Mouse (Mus musculus): ENCODE measurements around the gene Jmjd6. TPM values are rescaled to one million over a fixed set of nuclear protein-coding genes. Genes with fewer than 3 reads are reported as not detected.

The Jmjd6 gene
- polyA plus RNA-seq (2016; fragmentation: Nextera tagmentation; extraction: Ambion mirVana), result 84.5 and 86.2 TPM in 2 replicates

DNA sequence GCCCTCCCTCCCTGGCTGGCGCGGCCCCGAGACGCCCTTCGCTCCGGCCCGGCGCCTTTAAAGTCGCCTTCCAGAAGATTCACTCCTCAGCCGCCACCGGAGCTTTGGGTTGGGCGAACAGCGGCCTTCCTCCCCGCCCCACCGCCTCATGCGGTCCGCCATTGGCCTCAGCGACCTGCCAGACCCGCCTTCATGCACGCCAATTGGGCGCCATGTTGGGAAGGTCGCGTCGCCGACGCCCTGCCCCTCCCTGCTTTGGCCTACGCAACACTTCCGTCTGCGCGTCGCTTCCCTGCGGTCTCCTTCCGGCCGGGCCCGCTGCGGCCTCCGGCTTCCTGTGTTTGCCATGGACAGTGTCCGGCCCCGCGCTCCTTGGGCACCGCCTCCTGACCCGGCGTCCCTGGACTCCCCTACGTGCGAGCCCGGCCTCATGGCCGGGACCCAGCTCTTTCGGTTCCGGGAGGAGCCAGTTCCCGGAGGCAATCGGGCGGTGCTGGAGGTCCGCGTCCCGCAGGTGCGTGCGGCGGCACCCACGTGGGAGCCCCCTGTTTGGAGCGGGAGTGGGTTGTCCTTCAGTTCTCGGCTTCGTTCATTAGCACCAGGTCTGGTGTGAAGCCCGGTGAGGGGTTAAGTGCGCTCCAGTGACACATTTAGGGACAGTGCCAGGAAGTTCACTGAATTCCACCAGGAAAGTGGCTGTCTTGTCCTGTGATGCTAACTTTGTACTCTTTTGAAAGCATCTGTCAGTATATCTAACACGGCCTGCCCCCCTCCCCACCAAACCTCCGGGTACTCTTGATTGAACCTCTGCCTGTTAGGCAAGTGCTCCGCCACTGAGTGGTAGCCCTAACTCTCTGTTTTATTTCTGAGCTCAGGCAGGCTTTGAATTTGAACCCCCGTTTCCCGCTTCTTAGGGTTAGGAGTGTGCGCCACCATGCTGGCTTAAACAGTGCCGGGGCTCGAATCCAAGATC lies at the start of gene Jmjd6, which contains the start of gene Mettl23:
Jmjd6 (minus strand) TSS at position 189 of the 973 bp plus-strand sequence.
Mettl23 (plus strand) TSS at position 18 of the 973 bp plus-strand sequence.
- under 1% methylated on average over 72 of the region's 72 CpGs for WGBS
- peaks cover 53% of the 10 kb centered on the region for H3K36me3 ChIP-seq
- H3K9ac ChIP-seq (replicated peaks), result peak within 1 kb of the TSS; percentile 86
- H3K4me3 ChIP-seq (replicated peaks), result peak within 1 kb of the TSS; percentile 80
- H3K4me2 ChIP-seq, result peak within 1 kb of the TSS; percentile 86
- H3K27me3 ChIP-seq, result no peaks in the 10 kb centered on the region
- peaks cover 32% of the 10 kb centered on the region for H3K4me1 ChIP-seq (replicated peaks)
- peak; percentile 94 for ATAC-seq (ENCODE audit: insufficient number of reproducible peaks, insufficient read depth, low FRiP score, low TSS enrichment, low read depth)
- no peaks in the 10 kb centered on the region for H3K9me3 ChIP-seq
- H3K27ac ChIP-seq, result peak within 1 kb of the TSS; percentile 98

DNA sequence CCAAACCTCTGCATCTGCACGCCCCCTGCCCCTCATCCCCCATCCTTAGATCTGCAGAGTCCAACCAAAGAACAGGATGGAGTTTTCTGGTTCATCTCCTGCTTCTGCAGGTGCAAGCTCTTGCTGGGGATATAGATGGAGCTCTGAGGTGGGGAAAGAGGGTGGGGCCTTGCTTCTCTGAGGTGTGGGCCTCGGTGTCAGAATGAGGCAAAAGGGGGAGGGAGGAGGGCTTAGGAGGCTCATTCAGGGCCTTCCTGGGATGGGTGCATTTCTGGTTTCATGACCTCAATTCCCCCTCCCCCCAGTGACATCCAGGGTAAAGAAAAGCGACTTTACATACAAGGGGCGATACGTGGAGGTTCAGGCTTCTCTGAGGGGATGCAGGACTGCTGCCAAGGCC lies 43.9 kb upstream of the Jmjd6 start:
- Histone ChIP-seq H3K27ac (no peak overlapping the region), H3K4me1 (replicated peaks) (peaks cover 10% of the 10 kb centered on the region), H3K4me2 (no peak overlapping the region), H3K9me3 (no peaks in the 10 kb centered on the region), H3K9ac (replicated peaks) (no peak overlapping the region), H3K36me3 (no peaks in the 10 kb centered on the region), H3K4me3 (replicated peaks) (no peak overlapping the region), H3K27me3 (peaks cover 19% of the 10 kb centered on the region)
- ATAC-seq (ENCODE audit: insufficient number of reproducible peaks, insufficient read depth, low FRiP score, low TSS enrichment, low read depth), result no peak
- WGBS, result 53% methylated on average over 5 of the region's 5 CpGs

DNA sequence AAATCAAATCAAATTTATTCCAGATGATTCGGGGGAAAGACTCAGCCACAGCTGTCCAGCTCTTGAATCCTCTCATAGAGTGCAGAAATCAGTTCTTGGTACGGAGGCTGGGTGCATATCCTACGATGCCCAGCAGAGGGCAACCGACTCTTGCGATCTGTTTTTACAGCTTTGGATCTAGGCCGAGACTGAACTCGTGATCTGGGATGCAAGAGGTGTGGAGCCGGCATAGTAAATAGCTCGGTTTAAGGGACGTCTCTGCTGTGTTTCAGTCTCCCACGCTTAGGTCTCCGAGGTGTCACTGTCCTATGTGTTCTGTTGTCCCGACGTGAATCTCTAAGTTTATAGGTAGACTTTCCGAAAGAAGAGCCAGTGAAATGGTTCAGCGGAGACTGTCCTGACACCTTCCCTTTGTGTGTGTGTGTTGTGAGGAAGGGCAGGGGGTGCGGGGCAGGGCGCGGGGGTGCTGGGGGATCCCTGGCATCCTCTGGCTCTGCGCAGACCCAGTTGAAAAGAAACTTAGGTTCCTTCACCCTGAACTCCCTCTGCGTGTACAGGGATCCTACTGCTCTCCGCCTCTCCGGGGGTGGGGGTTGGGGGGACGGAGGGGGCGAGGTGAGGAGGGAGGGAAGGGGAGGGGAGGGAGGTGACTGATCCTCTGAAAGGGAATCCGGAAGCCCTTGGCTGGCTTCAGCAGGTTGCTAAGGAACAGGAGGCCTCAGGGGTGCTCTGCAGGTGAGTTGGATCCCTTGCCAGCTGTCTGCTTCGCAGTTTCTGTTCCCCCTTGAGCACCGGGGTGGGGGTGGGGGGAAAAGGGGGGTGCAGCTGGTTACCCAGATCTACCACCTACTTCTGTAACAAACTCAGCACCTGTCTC lies 42.3 kb upstream of the Jmjd6 start:
- H3K36me3 ChIP-seq, result no peaks in the 10 kb centered on the region
- peaks cover 19% of the 10 kb centered on the region for H3K27me3 ChIP-seq
- peak overlapping the region; percentile 27 for H3K4me3 ChIP-seq (replicated peaks)
- H3K9ac ChIP-seq (replicated peaks), result peak overlapping the region; percentile 40; the same call in 1 of the 2 replicates
- H3K4me1 ChIP-seq (replicated peaks), result peaks cover 10% of the 10 kb centered on the region
- H3K4me2 ChIP-seq, result peak overlapping the region; percentile 51
- 2% methylated on average over 27 of the region's 28 CpGs for WGBS
- no peak overlapping the region for H3K27ac ChIP-seq
- no peaks in the 10 kb centered on the region for H3K9me3 ChIP-seq
- ATAC-seq (ENCODE audit: insufficient number of reproducible peaks, insufficient read depth, low FRiP score, low TSS enrichment, low read depth), result peak; percentile 54; the same call in 1 of the 2 replicates

DNA sequence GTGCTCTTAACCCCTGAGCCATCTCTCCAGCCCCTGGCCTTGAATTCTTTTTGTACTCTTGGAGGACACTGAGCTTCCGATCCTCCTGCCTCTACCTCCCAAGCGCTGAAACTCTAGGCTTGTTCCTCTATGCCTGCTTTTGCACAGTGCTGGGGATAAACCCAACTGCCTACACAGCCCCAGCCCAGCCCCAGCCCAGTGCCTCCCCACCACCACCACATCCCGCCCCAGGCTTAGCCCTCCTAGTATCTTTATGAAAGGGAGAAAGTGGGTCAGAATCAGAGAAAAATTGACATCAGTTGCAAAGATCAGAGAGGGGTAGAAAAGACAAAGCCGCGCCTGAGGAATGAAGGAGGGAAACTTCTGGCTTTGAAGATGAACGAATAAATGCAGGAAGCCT lies 40.8 kb upstream of the Jmjd6 start:
- Histone ChIP-seq H3K9ac (replicated peaks) (no peak overlapping the region), H3K36me3 (no peaks in the 10 kb centered on the region), H3K9me3 (no peaks in the 10 kb centered on the region), H3K4me1 (replicated peaks) (no peaks in the 10 kb centered on the region; the same call in 1 of the 2 replicates), H3K4me3 (replicated peaks) (no peak overlapping the region), H3K27me3 (peaks cover 19% of the 10 kb centered on the region), H3K4me2 (no peak overlapping the region), H3K27ac (no peak overlapping the region)
- no peak for ATAC-seq (ENCODE audit: insufficient number of reproducible peaks, insufficient read depth, low FRiP score, low TSS enrichment, low read depth)
- WGBS, result 86% methylated on average over 6 of the region's 6 CpGs

DNA sequence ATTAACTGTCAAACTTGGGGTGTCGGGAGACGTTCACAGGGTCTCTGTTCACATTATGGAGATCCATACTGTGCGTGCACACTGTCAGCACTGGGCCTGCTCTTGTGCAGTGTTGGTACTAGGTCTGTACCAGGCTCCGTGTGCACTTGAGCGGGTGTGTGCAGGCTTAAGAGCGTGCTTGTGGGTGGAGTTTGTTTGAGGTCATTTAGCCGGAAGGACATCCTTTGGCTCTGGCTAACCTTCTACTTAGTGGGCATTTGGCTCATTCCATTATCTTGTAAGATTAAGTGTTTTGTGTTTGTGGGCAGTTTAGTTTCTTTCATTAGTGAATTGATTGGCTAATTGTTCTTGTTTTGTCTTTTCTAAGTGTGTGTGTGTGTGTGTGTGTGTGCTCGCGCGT lies 39.2 kb upstream of the Jmjd6 start:
- Histone ChIP-seq H3K4me3 (replicated peaks) (no peak overlapping the region), H3K9ac (replicated peaks) (no peak overlapping the region), H3K36me3 (no peaks in the 10 kb centered on the region), H3K4me1 (replicated peaks) (no peaks in the 10 kb centered on the region; the same call in 1 of the 2 replicates), H3K9me3 (no peaks in the 10 kb centered on the region), H3K27ac (no peak overlapping the region), H3K4me2 (no peak overlapping the region), H3K27me3 (peaks cover 13% of the 10 kb centered on the region)
- 79% methylated on average over 10 of the region's 10 CpGs for WGBS
- no peak for ATAC-seq (ENCODE audit: insufficient number of reproducible peaks, insufficient read depth, low FRiP score, low TSS enrichment, low read depth)

DNA sequence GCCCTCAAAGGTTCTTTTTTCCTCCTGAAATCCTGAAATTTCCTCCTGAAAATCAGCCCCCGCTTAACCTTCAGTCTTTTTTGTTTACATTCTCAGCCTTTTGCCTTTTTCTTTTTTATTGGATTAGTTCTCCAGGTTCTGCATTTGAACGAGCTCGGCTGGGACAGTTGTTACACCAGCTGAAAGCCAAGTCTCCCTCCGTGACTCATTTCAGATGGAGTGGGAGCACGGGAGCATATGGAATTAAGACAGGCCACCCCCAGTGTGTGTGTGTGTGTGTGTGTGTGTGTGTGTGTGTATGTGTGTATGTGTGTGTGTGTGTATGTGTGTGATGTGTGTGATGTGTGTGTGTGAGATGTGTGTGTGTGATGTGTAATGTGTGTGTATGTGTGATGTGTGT lies 38.2 kb upstream of the Jmjd6 start:
- Histone ChIP-seq H3K27me3 (peaks cover 3% of the 10 kb centered on the region; the same call in 1 of the 2 replicates), H3K27ac (no peak overlapping the region)
- ATAC-seq (ENCODE audit: insufficient number of reproducible peaks, insufficient read depth, low FRiP score, low TSS enrichment, low read depth), result no peak

DNA sequence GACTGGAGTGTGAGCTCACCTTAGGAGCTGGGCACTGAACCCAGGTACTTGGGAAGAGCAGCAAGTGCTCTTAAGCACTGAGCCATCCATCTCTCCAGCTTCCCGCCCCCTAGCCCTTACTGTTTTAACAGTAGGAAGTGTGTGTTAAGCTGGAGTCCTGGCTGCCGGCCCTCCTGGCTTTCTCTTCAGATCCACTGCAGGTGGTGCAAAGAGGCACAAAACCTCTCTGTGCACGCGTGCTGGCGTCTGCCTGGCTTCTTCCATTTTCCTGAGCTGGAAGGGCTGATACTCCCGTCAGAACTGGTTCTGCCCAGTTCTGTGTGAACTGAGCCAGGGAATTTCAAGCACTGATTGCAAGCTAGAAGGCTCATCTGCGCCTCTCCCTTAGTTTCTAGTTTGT lies 37.6 kb upstream of the Jmjd6 start:
- 70% methylated on average over 7 of the region's 7 CpGs for WGBS
- 0 out of 2 replicates have a peak, but pooled peaks cover 2% of the 10 kb centered on the region for H3K9me3 ChIP-seq
- H3K9ac ChIP-seq (replicated peaks), result no peak overlapping the region
- H3K4me2 ChIP-seq, result no peak overlapping the region
- H3K4me3 ChIP-seq (replicated peaks), result no peak overlapping the region
- H3K4me1 ChIP-seq (replicated peaks), result no peaks in the 10 kb centered on the region; the same call in 1 of the 2 replicates
- peaks cover 3% of the 10 kb centered on the region; the same call in 1 of the 2 replicates for H3K27me3 ChIP-seq
- H3K36me3 ChIP-seq, result peaks cover 1% of the 10 kb centered on the region; the same call in 1 of the 2 replicates
- no peak for ATAC-seq (ENCODE audit: insufficient number of reproducible peaks, insufficient read depth, low FRiP score, low TSS enrichment, low read depth)
- H3K27ac ChIP-seq, result no peak overlapping the region

More for the DNA sequence above, 38.2 kb upstream of the Jmjd6 start:
- WGBS, result 65% methylated on average over 5 of the region's 5 CpGs
- H3K4me3 ChIP-seq (replicated peaks), result no peak overlapping the region
- no peak overlapping the region for H3K4me2 ChIP-seq
- H3K9ac ChIP-seq (replicated peaks), result no peak overlapping the region
- H3K4me1 ChIP-seq (replicated peaks), result no peaks in the 10 kb centered on the region; the same call in 1 of the 2 replicates
- no peaks in the 10 kb centered on the region for H3K36me3 ChIP-seq
- no peaks in the 10 kb centered on the region for H3K9me3 ChIP-seq

DNA sequence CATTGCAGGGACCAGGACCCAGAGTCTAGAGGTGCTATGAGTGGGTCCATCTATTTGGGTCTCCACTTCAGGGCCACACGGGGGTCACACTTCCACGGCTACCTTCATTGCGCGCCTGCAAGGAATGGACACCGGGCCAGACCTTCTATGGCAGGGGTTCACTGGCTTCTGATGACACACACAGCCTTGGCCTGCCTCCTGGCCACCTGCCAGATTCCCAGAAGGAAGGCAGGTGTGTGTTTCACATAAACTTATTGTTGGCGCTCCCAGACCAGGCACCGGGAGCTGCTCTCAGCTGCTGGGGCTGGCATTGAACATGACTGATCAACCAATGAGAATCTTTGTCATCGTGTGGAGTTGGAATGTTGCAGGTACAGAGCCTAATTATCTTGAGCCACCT lies 35.2 kb upstream of the Jmjd6 start:
- H3K27me3 ChIP-seq, result no peaks in the 10 kb centered on the region
- WGBS, result 81% methylated on average over 8 of the region's 8 CpGs
- no peak overlapping the region for H3K4me2 ChIP-seq
- H3K4me1 ChIP-seq (replicated peaks), result no peaks in the 10 kb centered on the region
- 0 out of 2 replicates have a peak, but pooled peaks cover 3% of the 10 kb centered on the region for H3K9me3 ChIP-seq
- H3K4me3 ChIP-seq (replicated peaks), result no peak overlapping the region
- peaks cover 22% of the 10 kb centered on the region for H3K36me3 ChIP-seq
- H3K9ac ChIP-seq (replicated peaks), result no peak overlapping the region
- no peak for ATAC-seq (ENCODE audit: insufficient number of reproducible peaks, insufficient read depth, low FRiP score, low TSS enrichment, low read depth)
- H3K27ac ChIP-seq, result no peak overlapping the region

DNA sequence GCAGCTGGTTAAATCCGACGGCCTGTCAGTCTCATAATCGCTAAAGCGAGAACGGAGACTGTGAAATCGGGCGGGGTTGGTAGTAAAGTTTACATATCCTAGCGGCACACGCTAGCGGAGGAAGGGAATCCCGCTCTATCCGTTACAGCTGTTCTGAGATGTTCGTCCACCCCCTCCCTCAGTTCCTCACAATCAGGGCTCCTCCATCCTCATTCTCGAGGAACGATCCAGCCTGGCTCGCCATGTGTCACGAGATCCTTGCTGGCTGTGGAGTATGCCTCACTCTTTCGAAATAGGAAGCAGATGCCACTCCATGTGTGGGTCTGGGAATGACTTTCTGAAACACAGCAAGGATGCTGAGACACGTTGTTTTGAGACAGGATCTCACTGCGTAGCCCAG lies 30.7 kb upstream of the Jmjd6 start:
- H3K36me3 ChIP-seq, result peaks cover 54% of the 10 kb centered on the region
- H3K27ac ChIP-seq, result peak overlapping the region; percentile 53; the same call in 1 of the 2 replicates
- no peak overlapping the region for H3K9ac ChIP-seq (replicated peaks)
- WGBS, result 71% methylated on average over 20 of the region's 20 CpGs
- ATAC-seq (ENCODE audit: insufficient number of reproducible peaks, insufficient read depth, low FRiP score, low TSS enrichment, low read depth), result no peak
- H3K4me2 ChIP-seq, result no peak overlapping the region
- H3K27me3 ChIP-seq, result no peaks in the 10 kb centered on the region
- no peak overlapping the region for H3K4me3 ChIP-seq (replicated peaks)
- no peaks in the 10 kb centered on the region for H3K4me1 ChIP-seq (replicated peaks)
- 0 out of 2 replicates have a peak, but pooled peaks cover 3% of the 10 kb centered on the region for H3K9me3 ChIP-seq

DNA sequence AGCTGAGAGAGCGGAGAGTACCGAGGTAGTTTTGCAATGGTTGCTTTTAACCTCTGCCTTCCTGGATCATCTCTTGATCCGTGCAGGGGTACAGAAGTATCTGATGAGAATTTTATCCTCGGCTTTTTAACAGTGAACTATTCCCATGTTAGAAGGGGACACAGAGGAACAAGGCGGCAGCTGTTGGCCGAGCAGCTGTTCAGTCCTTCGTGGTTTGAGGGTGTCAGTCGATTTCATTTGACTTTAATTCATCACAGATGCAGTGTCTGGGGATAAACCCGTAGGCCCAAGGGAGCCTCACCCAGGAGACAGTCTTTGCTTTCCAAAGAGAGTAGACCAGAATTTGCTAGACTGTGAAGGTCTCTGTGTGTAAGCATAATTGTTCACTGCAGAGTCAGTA lies 28.3 kb upstream of the Jmjd6 start:
- 70% methylated on average over 9 of the region's 9 CpGs for WGBS
- 0 out of 2 replicates have a peak, but pooled peaks cover 3% of the 10 kb centered on the region for H3K9me3 ChIP-seq
- H3K9ac ChIP-seq (replicated peaks), result no peak overlapping the region
- ATAC-seq (ENCODE audit: insufficient number of reproducible peaks, insufficient read depth, low FRiP score, low TSS enrichment, low read depth), result no peak
- no peak overlapping the region for H3K27ac ChIP-seq
- peaks cover 74% of the 10 kb centered on the region for H3K36me3 ChIP-seq
- H3K4me1 ChIP-seq (replicated peaks), result no peaks in the 10 kb centered on the region
- no peak overlapping the region for H3K4me3 ChIP-seq (replicated peaks)
- no peak overlapping the region for H3K4me2 ChIP-seq
- H3K27me3 ChIP-seq, result no peaks in the 10 kb centered on the region
